Mouse (Mus musculus) A20 (cell line): ENCODE measurements around the gene Cd19.

Experiments used
- DNase-seq: peaks from one replicate; pipeline ENCODE4 v3.0.0-alpha.2; 2011; ENCODE audit warnings: low read depth, low spot score

Cd19 gene

GRCm38 (mm10) chr7:126383565-126383964 is 31.1 kb downstream of the Cd19 start:
- DNase-seq: no peak

GRCm38 (mm10) chr7:126377278-126378158 is 37.2 kb downstream of the Cd19 start, which contains the start of gene Spns1:
TSS of gene Spns1 (minus strand) at chr7:126377450.
- peak; percentile 96 for DNase-seq

- no peak for DNase-seq
These were observed 37.8 kb downstream of the Cd19 start for GRCm38 (mm10) chr7:126376903-126377277.

GRCm38 (mm10) chr7:126375012-126375411 is 39.7 kb downstream of the Cd19 start:
- DNase-seq: no peak

GRCm38 (mm10) chr7:126374526-126374925 is 40.2 kb downstream of the Cd19 start:
- DNase-seq: no peak

GRCm38 (mm10) chr7:126373007-126373406 is 41.7 kb downstream of the Cd19 start:
- no peak for DNase-seq

GRCm38 (mm10) chr7:126369393-126369792 is 45.3 kb downstream of the Cd19 start, which contains the start of gene Lat:
TSS of gene Lat (minus strand) at chr7:126369570.
- no peak for DNase-seq

GRCm38 (mm10) chr7:126368367-126368766 is 46.3 kb downstream of the Cd19 start:
- no peak for DNase-seq

- no peak for DNase-seq
These were observed 47.1 kb downstream of the Cd19 start for GRCm38 (mm10) chr7:126367636-126368035.

GRCm38 (mm10) chr7:126363038-126363437 is 51.7 kb downstream of the Cd19 start:
- no peak for DNase-seq

- no peak for DNase-seq
These were observed 55.6 kb downstream of the Cd19 start for GRCm38 (mm10) chr7:126359049-126359448.
